Comparison of ENCODE assay signal across 8 mouse cellular contexts in the genomic region with DNA sequence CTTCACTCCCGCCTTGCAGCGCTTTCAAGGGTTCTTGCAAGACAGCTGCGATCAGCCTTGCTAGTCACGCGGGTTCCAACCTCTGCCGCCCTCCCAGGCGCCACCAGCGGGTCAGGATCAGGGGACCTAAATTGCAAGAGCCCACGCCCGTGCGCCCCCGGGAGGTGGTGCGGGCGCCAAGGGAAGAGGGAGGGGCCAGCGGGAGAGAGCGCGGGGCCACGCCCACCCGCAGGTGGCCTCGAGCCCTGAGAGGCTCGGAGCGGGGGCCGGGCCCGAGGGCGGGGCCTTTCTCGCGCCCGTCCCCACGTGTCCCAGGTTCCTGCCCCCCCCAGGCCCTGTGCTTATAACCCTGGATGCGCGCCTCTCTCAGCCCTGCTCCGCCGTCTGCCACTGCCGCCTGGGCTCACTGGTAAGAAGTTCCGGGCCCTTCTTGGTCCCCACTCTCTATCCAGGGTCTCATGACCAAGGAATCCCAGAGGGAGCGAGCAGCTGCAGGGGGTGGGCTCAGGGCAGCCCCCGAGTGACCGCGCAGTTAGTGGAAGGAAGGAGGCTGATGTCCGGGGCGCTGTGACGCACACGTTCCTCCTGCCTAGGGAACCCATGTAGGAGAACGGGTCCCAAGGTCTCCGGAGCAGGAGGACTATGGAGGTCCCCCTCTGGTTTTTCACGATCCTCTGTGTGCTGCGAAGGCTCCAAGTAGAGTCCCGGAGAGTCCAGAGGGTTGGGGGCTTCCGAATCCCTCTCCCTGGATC. TPM values are rescaled to one million over a fixed set of nuclear protein-coding genes. Genes with fewer than 3 reads are reported as not detected.
DNase-seq lines count a peak whose midpoint lies in the region; ATAC-seq lines count a peak whose summit lies in the region.

Gene Ass1, plus strand, starts transcription at position 277 of the 752 bp plus-strand sequence.

- peak within 1 kb of the TSS; percentile 48 for H3K4me3 ChIP-seq in embryonic facial prominence, embryonic 13.5 days
- peak within 1 kb of the TSS; percentile 49 for H3K4me3 ChIP-seq in limb, embryonic 15.5 days
- H3K4me3 ChIP-seq in midbrain, embryonic 16.5 days (ENCODE audit: low read depth, low read length): peak within 1 kb of the TSS; percentile 49

- peak within 1 kb of the TSS; percentile 66 for H3K9ac ChIP-seq in embryonic facial prominence, embryonic 13.5 days
- peak within 1 kb of the TSS; percentile 48 for H3K9ac ChIP-seq in limb, embryonic 15.5 days
- H3K9ac ChIP-seq in midbrain, embryonic 16.5 days (ENCODE audit: low read depth, low read length): peak within 1 kb of the TSS; percentile 74

- peak within 1 kb of the TSS; percentile 95 for H3K4me2 ChIP-seq in embryonic facial prominence, embryonic 13.5 days
- H3K4me2 ChIP-seq in limb, embryonic 15.5 days: peak within 1 kb of the TSS; percentile 96
- H3K4me2 ChIP-seq in midbrain, embryonic 16.5 days (ENCODE audit: low read length): peak within 1 kb of the TSS; percentile 95

- no peaks in the 10 kb centered on the region for H3K36me3 ChIP-seq in embryonic facial prominence, embryonic 13.5 days
- H3K36me3 ChIP-seq in limb, embryonic 15.5 days: no peaks in the 10 kb centered on the region
- H3K36me3 ChIP-seq in midbrain, embryonic 16.5 days (ENCODE audit: control insufficient read depth, insufficient read depth, low read length): no peaks in the 10 kb centered on the region

- DNase-seq in 3134 (ENCODE audit: extremely low read depth, insufficient read length, low spot score): peak; percentile 96
- DNase-seq in adrenal gland, postnatal 14 days: peak; percentile 93
- peak; percentile 75 to 79 for DNase-seq in heart, adult 9 months (ENCODE audit: low spot score in 2 of 2)
- DNase-seq in kidney, adult 9 months: peak; percentile 94
- peak; percentile 76 to 86 for DNase-seq in spleen, postnatal 4 days (ENCODE audit: low spot score in 2 of 2)

- under 1% methylated on average over 49 of the region's 49 CpGs for WGBS in embryonic facial prominence, embryonic 13.5 days
- WGBS in limb, embryonic 15.5 days: 1% methylated on average over 48 of the region's 49 CpGs
- WGBS in midbrain, embryonic 16.5 days: under 1% methylated on average over 37 of the region's 49 CpGs

- peaks cover 43% of the 10 kb centered on the region for H3K27me3 ChIP-seq in embryonic facial prominence, embryonic 13.5 days
- H3K27me3 ChIP-seq in limb, embryonic 15.5 days: peaks cover 24% of the 10 kb centered on the region; the same call in 1 of the 2 replicates
- peaks cover 27% of the 10 kb centered on the region for H3K27me3 ChIP-seq in midbrain, embryonic 16.5 days (ENCODE audit: control insufficient read depth, insufficient read depth, low read depth, low read length)

- H3K9me3 ChIP-seq in embryonic facial prominence, embryonic 13.5 days: peaks cover 5% of the 10 kb centered on the region; the same call in 1 of the 2 replicates
- H3K9me3 ChIP-seq in limb, embryonic 15.5 days: no peaks in the 10 kb centered on the region
- H3K9me3 ChIP-seq in midbrain, embryonic 16.5 days (replicated peaks; ENCODE audit: control insufficient read depth, low read length, poor library complexity, severe bottlenecking): no peaks in the 10 kb centered on the region

- ATAC-seq in embryonic facial prominence, embryonic 13.5 days (ENCODE audit: insufficient number of reproducible peaks, insufficient read depth, low FRiP score, low TSS enrichment, low read depth): peak; percentile 77
- peak; percentile 66; the same call in 1 of the 2 replicates for ATAC-seq in limb, embryonic 15.5 days (ENCODE audit: insufficient number of reproducible peaks, low FRiP score, low TSS enrichment, low read depth)
- ATAC-seq in midbrain, embryonic 16.5 days: peak; percentile 69

- no peak within 1 kb of the TSS for H3K27ac ChIP-seq in embryonic facial prominence, embryonic 13.5 days
- 0 out of 2 replicates have a peak within 1 kb of the TSS, but pooled peaks have one; percentile 43 for H3K27ac ChIP-seq in limb, embryonic 15.5 days
- H3K27ac ChIP-seq in midbrain, embryonic 16.5 days (ENCODE audit: low read length): no peak within 1 kb of the TSS

- H3K4me1 ChIP-seq in embryonic facial prominence, embryonic 13.5 days: peaks cover 21% of the 10 kb centered on the region
- H3K4me1 ChIP-seq in limb, embryonic 15.5 days: peaks cover 24% of the 10 kb centered on the region
- H3K4me1 ChIP-seq in midbrain, embryonic 16.5 days (ENCODE audit: control insufficient read depth, insufficient read depth, low read length): peaks cover 12% of the 10 kb centered on the region

RNA-seq across cellular contexts. Expression of gene Ass1, which starts in this region (rescaled TPM):
- total RNA-seq in adrenal gland, postnatal 14 days (2021): 46.9 and 410 TPM in 2 replicates
- 14.1 and 15.3 TPM in 2 replicates for polyA plus RNA-seq in embryonic facial prominence, embryonic 13.5 days (2015; fragmentation: Nextera tagmentation; extraction: Ambion mirVana)
- 44.1 and 45.8 TPM in 2 replicates for polyA plus RNA-seq in limb, embryonic 15.5 days (2015; fragmentation: Nextera tagmentation; extraction: Ambion mirVana)
- polyA plus RNA-seq in midbrain, embryonic 16.5 days (2015; fragmentation: Nextera tagmentation; extraction: Ambion mirVana): 10.3 and 12.0 TPM in 2 replicates
